Mouse (Mus musculus): Measurements from ENCODE around the gene Wnt11.

Wnt11 gene

DNA sequence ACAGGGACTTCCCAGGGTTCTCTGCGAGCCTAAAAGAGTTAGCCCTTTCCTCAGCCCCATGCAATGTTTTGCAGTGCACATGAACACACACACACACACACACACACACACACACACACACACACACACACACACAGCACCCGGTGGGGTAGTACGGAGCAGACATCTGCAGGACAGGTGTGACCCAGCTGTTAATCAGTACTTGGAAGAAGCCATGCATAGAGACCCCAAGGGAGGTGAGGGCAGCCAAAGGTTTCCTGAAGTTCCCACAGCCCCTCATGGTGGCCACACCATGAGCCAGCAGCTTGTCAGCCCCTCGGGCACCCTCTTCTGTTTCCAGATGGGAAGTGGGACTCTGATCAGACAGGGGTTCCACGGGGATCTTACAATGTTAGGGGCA lies 28.1 kb downstream of the Wnt11 start:
- in situ Hi-C loops (cut with MboI; ENCODE audit: low sequenced_read_pairs), result no loop called here

DNA sequence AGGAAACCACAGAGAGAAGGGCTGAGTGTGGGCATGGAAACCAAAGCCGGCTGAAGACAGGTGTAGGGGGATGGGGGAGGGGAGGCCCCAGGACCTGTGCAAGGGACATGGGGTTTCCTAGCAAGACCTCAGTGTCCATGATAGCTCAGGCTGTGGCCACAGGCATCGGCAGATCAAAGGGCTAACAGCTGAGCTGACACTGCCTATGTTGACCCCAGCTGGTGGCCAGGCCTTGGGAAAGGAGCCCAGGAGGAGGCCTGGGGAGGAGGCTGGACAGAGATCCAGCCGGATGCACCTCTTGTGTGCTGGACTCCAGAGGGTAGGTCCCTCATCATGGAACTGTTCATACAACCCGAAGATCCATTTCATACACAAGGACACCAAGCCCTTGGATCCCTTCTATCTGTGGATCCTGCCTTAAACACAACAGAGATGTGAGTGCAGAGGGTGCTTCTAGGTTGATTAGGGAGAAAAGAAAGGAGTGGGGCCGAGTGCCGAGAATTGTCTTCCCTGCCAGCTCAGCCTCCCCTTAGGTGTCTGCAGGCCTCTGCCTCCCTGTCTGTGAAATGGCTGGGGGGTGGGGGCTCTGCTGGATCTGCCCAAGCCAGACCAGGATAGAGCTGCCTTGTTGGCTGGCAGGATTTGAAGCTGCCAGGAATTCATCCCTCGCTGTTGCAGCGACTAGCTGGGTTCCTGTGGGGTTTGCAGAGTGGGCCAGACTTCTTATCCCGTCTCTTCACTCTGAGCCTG lies 29.2 kb downstream of the Wnt11 start:
- in situ Hi-C loops (cut with MboI; ENCODE audit: low sequenced_read_pairs), result no loop called here

DNA sequence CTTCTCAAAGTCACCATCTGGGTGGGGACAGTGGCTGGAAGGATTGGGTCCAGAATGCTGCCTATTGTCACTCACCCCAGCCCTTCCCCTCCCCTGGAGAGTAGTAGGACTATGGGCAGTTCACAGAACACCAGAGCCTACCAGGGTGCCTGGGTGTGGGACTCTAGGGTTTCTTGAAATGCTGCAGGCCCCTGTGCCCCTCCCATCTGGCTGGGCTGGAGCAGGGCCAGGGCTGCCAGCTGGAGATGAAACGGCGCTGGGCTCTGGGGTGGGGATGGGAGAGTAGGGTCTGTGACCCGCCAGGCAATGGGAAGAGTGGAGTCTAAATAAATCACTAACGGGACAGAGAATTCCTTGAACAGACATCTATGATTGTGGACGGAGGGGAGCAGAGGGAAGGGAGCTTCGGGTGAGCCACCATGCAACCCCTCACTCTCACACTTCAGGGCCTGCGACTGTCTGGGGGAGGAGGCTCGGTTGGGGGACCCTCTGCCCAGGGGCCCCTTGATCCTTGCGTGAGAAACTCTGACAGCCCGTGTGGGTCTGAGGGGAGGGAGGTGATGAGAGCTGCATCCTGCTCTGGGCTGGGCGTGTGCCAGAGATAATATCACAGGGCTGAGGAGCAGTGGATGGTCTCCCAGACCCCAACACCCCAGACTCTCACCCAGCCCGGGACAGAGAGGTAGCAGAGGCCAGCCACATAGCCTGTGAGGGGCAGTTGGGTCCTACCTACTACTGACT lies 32.3 kb downstream of the Wnt11 start:
- in situ Hi-C loops (cut with MboI; ENCODE audit: low sequenced_read_pairs), result no loop called here

DNA sequence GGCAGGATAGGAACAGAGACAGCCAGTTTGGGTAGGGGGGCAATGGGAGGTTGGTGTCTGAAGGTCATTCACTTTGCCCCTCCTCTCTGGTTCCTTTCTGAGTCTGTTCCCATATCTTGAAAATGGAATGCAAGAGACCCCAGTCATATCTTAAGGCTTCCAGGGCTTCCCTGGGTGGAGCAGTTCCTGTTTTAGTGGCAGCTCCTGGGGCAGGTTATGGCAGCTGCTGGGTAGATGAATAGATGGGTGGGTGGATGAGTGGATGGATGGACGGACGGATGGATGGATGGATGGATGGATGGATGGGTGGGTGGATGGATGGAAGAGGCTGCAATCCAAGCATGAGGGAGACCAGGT lies 32.9 kb downstream of the Wnt11 start:
- in situ Hi-C loops (cut with MboI; ENCODE audit: low sequenced_read_pairs), result no loop called here

DNA sequence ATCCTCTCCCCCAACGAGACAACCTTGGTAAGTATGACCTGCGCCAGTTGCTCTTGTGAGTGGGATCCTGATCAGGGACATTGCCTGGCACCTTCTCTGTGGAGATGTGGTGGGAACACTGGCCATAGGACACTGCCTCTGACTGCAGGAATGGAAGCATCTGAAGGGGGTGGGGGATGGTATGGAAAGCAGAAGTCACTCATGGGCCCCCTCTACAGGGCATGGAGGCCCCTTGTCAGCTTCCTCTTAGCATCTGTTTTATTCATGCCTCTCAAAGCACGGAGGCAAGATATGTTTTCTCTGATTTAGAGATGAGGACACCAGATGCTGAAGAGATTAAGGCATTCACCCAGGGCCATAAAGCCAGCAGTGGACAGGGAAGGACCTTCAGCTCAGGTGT lies 34.2 kb downstream of the Wnt11 start:
- in situ Hi-C loops (cut with MboI; ENCODE audit: low sequenced_read_pairs), result no loop called here

DNA sequence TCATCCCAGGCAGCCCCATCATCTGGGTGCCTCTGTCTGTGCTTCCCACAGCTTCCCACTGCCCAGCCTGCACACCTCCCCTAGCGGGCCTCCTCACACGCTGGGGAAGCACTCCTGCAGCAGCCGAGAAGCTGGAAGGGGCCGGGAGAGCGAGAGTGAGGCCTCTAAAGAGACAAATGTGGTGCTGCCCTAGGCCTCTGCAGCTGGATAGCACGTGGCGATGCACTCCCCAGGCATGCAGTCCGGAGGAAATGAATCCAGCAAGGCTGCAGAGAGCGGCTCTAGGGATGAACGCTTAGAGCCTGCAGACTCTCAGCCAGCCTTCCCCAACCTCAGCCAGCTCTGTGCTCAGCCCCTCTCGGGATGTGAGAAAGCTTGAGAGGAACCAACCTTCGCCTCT lies 35.9 kb downstream of the Wnt11 start:
- in situ Hi-C loops (cut with MboI; ENCODE audit: low sequenced_read_pairs), result no loop called here

DNA sequence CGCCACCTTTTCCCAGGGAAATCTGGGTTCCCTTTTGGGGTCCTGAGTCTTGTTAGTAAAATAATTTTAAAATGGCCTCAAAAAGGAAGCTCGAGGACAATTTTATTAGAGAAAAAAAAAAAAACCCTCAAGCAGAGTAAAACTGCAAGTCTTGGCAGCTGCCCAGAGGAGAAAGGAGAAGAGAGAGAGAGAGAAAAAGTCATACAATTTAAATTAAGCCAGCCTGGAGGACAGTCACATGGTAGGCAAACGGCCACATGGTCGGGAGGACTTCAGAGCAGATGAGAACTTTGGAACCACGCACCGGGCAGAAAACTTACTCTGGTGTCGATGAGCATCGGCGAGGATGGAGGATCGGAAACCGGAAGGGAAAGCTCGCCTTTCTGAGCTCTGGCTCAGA lies 37.0 kb downstream of the Wnt11 start:
- in situ Hi-C loops (cut with MboI; ENCODE audit: low sequenced_read_pairs), result no loop called here

DNA sequence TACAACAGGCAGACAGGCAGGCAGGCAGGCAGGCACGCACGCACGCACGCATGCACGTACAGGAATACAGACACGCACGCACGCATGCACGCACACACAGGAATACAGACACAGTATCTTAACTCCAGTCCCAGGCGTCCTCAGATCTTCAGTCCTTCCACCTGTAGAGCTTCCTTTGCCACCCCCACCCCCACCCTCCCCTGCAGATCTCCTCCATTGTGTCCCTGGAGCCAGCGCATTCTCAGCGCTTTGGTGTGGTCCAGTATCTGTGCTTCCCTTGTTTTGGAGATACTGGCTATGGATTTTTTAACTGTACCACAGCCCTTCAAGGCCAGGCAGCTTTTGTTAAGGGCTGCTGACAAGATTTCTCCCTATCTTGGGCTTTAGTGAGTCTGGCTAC lies 38.4 kb downstream of the Wnt11 start:
- in situ Hi-C loops (cut with MboI; ENCODE audit: low sequenced_read_pairs), result no loop called here

DNA sequence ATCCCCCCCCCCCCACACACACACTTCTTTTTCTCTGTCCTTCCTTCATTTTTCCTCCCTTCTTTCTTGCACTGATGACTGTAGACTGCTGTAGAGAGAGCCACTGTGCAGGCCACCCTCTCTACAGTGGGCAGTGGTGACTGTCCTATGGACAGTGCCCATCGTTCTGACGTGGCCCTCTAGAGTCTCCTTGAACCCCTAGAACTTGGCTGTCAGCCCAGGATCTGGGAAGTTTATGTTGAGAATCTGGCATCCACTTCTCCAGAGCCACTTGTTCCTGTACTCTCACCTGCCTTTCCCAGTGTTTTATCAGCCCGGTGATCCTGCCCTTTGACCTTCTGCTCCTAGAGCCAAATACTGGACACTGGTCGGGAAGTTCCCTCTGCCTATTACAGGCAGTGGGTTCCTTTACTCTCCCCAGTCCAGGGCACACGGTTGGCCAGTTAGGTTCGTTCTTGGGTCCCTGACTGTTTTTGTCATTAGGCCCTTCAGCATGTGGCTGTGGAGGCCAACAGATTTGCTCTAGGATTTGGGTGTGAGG lies 39.6 kb downstream of the Wnt11 start:
- in situ Hi-C loops (cut with MboI; ENCODE audit: low sequenced_read_pairs), result no loop called here

DNA sequence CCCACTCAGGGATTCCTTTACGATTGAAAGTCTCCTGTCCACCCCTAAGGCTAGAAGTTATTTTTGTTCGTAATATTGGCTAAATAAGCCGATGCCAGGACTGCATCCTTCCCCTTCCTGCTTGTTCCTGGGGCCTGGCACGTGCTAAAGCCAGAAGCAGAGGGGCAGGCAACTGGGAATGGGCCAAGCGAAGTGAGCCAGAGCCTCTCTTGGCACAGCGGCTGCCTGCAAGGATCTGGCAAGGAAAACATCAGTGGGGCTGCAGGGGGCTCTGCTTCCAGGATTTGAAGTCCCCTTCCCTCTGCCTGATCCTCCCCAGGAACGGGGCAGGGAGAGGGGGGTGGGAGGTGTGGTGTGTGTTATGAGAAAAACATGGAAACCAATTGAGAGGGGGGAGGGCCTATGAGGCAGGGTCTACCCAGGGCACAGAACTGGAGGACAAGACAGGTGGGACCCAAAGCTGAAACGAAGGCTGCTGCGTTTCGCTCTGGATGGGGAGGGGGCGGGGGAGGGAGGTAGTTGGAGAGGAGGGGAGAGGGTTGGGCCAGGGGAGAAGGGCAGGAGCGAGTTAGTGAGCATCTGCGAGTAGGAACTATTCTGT lies 40.6 kb downstream of the Wnt11 start:
- in situ Hi-C loops (cut with MboI; ENCODE audit: low sequenced_read_pairs), result no loop called here

DNA sequence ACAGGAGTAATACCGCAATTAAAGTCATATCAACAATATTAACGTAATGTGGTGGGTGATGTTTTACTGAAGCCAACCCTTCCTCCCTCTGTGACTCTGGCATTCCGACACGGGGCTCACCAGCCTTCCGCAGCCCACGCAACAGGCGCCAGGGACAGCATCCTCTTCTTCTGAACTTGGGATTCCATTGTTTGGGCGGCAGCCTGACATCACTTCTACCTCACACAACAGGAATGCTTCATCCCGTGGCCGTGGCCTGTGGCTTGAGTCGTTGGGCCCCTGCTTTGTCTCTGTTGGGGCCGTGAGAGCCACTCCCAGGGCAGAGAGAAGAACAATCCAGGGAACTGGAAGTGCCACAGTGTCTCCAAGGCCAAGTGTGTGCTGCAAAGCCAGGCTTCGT lies 41.2 kb downstream of the Wnt11 start:
- in situ Hi-C loops (cut with MboI; ENCODE audit: low sequenced_read_pairs), result no loop called here

DNA sequence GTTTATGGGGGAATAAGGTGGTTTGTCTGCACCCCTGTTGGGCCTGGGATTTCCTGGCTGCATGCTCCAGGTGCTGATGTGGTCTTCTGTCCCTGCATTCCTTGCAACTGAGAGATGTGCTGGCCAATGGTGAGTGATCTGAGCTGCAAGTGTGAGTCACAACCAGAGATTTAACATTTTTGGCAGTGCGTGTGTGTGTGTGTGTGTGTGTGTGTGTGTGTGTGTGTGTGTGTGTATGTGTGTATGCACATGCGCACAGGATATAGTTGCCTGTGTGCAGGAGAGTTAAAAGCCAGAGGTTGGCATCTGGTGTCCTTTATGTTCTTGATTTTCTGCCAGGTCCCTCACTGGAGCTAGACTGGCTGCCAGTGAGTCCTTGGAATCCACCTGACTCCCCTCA lies 44.3 kb downstream of the Wnt11 start:
- in situ Hi-C loops (cut with MboI; ENCODE audit: low sequenced_read_pairs), result no loop called here

DNA sequence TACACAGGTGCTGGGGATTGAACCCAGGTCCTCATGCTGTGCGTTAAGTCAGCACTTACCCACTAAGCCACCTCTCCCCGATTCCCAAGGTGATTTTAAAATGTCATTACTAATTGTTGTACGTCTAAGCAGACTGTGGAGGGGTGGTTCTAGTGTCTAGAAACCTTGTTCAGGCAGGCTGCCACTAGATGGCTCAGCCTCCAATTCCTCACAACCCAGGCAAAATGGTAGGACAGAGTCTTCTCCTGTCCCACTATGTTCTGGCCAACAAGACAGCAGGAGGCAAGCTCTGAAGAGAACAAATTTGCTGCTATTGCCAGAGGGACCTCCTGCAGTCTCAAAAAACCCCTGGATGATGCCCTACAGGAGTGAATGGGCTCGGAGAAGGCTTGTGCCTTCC lies 47.0 kb downstream of the Wnt11 start:
- in situ Hi-C loops (cut with MboI; ENCODE audit: low sequenced_read_pairs), result no loop called here

DNA sequence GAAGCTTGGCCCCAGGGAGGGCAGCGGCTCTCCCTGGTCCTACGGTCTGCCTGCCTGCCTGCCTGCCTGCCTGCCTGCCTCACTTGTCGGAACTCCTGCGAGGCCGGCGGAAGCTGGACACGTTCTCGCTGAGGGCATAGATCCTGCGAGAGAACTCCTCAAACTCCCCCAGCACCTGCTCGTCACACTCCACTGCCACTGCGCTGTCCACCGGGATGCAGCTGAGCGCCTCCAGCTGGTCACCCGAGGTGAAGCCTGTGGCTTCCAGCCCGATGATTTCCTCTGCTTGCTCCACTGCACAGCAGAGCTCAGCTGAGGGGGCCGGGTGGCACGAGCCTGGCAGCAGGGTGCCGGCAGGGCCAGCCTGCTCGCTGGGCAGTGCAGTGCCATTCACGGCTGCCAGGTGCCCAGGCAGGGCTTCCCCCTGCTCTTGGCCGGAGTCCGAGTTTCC lies 52.9 kb downstream of the Wnt11 start:
- in situ Hi-C loops (cut with MboI; ENCODE audit: low sequenced_read_pairs), result no loop called here

DNA sequence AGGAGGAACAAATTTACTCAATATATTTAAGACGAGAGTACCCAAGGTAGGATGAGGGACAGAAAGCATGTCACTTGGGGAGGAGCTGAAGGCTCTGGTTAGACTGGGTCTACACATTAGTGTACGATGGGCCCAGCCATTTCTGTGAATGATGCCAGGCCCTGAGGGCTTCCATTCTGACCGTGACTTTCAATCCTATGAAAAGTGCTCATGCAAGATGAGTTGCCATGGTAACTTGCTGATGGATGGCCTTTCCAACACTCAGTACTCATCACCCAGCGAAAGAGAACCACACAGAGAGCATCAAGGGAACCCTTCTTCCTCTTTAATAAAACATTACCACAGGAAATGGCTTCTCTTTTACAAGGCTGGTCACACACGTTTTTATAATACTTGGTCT lies 53.9 kb downstream of the Wnt11 start:
- in situ Hi-C loops (cut with MboI; ENCODE audit: low sequenced_read_pairs), result no loop called here

DNA sequence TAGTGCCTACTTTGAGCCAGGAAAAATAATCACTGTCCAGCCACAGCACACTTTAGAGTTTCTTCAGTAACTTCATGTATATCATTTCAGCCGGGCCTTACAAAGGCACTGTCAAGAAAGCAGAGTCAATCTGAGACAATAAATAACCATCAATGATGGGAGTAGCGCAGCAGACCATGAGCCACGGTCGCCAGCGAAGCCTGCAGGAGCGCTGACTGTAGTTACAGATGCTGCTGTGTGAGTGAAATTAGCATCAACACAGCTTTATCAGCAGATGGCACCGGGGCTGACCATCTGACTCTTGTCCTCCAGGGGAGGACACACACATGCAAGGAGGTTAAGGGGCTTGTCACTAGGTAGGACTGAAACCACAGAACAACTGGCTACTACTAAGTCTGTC lies 54.3 kb downstream of the Wnt11 start:
- in situ Hi-C loops (cut with MboI; ENCODE audit: low sequenced_read_pairs), result no loop called here

DNA sequence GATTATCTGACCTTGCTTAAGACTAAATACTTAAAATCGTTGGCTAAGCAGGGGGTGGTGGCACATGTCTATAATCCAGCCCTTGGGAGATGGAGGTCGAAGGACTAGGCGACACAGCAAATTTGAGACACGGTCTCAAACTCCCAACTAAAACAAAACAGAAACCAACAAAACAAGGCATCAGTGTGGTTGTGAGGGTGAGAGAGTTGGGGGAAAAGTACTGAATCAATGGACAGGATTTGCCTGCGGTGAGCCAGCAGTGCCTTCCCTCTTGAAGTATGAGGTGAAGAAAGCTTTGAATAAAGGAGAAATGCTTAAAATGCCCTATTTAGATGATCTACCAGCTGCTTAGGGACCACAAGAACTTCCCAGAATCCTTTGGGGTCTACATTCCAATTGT lies 58.2 kb downstream of the Wnt11 start:
- in situ Hi-C loops (cut with MboI; ENCODE audit: low sequenced_read_pairs), result no loop called here

DNA sequence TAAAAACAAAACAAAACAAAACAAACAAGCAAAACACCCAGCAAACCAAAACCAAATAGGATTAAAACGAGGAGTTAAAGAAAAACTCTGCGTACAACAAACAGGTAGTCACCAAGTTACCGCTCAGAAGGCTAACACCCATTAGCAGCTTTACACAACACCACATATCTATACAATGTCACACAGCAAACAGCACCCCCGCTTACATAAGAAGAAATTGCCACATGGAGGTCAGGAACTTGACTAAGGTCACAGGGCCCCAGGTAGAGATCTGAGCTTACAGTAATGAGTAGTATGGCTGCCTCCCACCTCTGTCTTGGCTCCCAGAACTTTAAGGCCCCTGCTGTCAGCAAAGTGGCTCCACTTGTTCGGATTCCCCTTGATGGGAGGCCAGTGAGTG lies 59.4 kb downstream of the Wnt11 start:
- in situ Hi-C loops (cut with MboI; ENCODE audit: low sequenced_read_pairs), result no loop called here

DNA sequence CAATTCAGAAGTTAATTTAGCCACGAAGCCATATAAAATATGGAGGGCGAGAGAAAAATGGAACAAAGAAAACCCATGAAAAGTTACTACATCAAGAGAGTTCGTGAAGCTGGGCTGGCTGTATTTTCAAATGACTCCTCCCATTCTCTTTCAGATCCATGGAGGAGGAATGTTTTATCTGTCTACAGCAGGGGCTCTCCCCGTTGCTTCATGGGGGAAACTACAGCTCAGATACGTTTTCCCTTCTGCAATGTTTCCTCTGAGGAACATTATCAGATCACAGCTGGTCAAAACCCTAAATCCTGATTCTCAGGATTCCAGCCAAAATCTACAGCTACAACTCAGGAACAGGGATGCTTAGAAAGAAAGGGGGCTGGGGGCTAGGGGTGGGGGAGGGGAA lies 59.9 kb downstream of the Wnt11 start:
- in situ Hi-C loops (cut with MboI; ENCODE audit: low sequenced_read_pairs), result no loop called here

DNA sequence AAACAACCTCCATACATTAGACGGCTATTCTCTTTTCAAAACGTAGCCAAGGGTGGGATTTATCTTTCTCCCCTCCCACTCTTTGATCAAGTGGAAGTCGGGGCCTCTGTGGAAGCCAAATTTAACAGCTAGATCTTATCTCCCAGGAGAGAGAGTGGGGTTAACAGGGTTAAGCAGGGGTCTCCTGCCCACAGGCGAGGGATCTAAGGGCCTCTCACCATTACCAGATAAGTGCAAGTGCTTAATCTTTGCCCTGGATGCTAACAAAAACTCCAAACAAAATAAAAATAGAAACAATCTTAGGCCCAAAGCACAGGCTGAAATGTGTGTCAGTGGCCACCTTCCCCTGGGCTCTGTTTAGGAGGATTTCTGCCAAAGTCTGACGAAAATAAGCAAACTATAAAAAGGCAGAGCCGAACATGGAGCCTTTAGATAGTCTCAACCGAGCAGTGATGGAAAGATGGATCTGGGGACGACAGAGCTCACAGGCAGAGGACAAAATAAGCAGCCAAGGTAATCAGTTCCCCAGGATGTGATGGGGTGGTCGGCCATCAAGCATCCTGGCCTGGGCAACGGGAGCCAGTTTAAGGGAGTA lies 60.7 kb downstream of the Wnt11 start:
- in situ Hi-C loops (cut with MboI; ENCODE audit: low sequenced_read_pairs), result no loop called here

DNA sequence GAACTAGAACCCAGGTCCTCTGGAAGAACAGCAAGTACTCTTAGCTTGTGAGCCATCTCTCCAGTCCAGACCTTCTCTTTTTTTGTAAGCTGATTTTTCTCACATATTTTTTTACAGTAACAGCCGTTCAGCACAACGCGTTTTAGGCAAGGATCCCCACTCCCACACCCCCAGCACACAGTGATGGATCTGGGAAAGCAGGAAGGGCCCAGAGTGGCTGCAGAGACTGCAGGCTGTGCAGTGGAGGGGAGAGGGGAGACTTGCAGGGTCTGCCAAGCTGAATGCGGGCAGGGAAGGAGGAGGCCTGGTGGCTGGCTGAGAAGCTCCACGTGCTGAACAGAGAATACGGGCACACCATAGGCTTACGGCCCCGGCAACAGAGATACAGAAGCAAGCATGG lies 62.4 kb downstream of the Wnt11 start:
- in situ Hi-C loops (cut with MboI; ENCODE audit: low sequenced_read_pairs), result no loop called here

DNA sequence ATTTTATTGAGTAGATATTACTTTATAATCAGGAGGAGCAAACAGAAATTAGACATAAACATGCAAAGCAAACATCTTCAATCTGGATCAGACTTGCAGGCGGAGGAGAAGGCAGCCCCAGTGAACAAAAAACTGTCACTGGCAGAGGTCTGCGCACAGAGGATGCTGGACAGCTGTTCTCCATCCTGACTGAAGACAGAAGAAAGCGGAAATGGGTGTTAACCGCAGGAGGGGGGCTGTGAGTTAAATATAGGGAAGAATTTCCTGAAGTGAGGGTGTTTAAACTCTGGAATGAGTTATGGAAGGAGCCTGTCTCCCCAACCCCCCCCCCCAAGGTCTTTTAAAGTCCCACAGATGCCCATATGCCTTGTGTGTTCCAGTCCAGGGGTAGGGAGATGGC lies 64.9 kb downstream of the Wnt11 start:
- in situ Hi-C loops (cut with MboI; ENCODE audit: low sequenced_read_pairs), result no loop called here

Data from CH12F3 (cell line).